Mouse (Mus musculus): ENCODE measurements at regions not wholly inside any gene's neighbourhood (a gene's known extent, or its start where the extent isn't known, plus 50 kb on each side); places are given as distances from the start of the nearest gene placed in this dataset.
"Not testable (repeated sequence)": the region's sequence is repeated elsewhere in the genome, so short reads cannot be mapped to it uniquely, and the experiment has no call there.

DNA sequence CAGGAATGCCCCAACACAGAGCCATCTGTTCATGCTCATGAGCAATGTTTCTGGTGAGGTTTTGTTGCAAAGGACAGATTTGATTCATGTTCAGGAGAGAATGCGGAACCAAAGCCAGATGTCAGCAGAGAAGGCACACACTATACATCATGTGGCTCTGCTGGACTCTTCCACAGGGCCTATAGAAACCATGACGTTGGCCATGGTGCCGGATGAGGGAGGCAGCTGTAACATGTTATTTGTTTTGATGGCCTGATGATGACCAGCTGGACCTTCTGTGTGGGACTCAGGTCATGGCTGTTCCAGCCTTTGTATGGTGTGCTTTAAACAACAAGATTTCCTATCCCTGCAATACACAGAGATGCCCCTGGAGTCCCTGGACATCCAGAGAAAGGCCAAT, 105.5 kb upstream of the Tcerg1l start:
- no peak for DNase-seq (ENCODE audit: extremely low read depth, low read depth, low spot score)

DNA sequence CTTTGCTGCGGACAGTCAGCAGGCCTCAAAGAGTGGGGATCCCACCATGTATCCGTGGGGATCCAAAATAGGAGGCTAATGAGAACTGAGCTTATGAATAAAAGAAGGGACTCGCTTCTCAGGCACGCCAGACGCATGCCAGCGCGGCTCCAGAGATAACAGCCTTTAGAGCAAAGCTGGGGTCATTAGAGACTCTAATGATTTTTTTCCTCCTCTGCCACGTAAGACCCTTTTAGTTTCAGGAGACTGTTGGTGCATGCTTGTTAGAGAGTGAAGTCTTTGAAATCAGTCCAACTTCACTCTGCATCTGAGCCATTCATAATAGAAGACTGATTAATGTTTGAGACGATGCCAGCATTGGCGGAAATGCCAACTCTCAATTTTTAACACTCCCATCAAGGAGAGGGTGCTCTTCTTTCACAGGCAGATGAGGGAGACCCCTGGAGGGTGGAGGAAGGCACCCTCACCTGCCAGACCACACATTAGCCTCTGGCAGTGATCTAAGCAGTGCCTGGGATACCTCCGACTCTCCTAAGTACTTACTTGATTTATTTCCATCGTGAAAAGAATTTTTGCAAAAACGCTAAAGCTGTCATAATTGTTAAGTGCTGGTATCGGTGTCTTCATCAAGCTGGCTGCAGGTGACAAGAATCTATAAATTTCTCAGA, 104.0 kb upstream of the Tcerg1l start:
- DNase-seq (ENCODE audit: extremely low read depth, low read depth, low spot score) = no peak

DNA sequence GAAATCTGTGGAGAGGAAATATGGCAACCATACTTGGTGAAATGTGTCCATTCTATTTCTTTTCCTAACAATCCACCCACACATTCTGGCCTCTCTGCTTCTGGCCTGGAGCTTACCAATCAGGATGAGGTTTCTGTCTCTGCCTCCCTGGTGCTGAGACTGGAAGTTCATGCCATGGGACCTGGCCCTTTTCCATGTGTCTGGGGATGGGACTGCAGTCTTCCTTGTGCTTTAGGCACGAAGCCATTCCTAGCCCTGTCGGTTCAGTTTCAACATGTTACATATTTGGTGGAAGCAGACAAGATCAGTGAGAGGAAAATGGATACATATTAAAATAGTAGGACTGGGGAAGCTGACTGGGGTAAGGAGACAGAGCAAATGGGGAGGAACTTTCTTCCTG, 100.2 kb upstream of the Tcerg1l start:
- peak; percentile 1 for DNase-seq (ENCODE audit: extremely low read depth, low read depth, low spot score)

DNA sequence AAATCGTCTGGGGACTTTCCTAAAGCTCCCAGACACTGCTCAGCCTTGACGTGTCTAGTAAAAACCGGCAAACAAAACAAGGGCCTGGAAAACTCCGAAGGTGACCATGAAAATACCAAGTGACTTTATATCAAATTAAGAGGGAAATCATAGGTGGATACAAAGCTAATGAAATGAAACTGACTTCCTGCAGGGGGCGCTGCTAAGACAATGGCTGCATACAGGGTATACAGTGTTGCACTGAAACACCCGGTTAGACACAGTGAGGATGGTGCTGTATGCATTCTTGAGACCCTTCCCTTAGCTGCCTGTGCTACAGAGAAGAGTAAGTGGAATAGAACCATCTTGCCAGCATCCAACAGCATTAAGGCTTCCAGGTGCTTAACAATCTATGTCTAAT, 99.7 kb upstream of the Tcerg1l start:
- DNase-seq (ENCODE audit: extremely low read depth, low read depth, low spot score) = no peak

DNA sequence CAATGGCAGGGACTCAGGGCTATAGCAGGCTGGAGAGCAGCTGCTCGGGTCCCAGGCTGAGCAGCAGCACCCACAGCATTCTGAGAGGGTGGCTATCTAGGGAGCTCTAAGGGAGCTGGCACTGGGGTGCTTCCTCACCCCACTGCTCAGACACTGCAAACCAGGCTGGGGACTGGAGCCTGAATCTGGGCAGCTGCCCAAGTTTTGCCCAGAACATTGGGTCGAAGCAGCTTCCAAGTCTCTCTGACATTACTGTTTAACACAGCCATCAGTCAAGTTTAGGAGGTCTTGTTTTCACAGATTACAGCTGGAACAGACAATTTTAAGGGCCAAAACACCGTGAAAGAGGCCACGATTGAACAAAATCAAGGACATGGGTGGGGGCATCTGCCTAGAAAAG, 96.1 kb upstream of the Tcerg1l start:
- DNase-seq (ENCODE audit: extremely low read depth, low read depth, low spot score) = no peak

DNA sequence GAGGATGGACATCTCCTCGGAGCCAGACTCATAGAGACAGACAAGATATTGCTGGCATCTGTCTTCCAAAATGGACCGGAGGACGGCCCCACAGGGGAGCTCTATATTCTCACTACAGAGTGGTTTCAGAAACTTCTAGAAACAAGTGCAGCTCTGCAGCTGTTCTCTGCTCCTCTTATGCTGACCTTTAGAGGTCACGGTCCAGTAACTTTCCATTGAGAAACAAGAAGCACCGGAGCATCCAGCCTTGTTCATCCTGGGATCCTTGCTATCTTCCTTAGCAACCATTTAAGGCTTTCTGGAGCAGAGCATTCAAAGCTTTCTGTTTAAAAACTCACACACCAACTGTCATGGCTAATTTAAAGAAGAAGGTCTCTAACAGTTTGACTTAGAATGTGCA, 94.7 kb upstream of the Tcerg1l start:
- DNase-seq (ENCODE audit: extremely low read depth, low read depth, low spot score) = no peak

DNA sequence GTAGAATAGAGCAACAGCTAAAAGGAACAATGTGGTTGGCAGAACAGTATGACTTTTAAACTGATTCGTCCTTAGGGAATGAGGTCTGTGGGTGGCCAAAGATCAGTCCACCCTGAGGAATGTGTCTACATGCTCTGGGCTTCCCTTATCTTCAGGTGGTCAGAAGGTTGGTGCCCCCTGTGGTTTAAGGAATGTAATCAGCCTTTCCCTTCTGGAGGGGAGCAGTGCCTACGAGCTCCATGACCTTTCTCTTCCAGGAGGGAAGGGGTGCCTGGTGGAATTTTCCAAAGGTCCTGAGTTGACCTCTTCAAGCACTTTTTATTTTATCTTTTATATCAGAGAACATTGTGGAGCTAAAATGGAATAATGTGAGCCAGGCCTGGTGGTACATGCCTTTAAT, 91.9 kb upstream of the Tcerg1l start:
- no peak for DNase-seq (ENCODE audit: extremely low read depth, low read depth, low spot score)

DNA sequence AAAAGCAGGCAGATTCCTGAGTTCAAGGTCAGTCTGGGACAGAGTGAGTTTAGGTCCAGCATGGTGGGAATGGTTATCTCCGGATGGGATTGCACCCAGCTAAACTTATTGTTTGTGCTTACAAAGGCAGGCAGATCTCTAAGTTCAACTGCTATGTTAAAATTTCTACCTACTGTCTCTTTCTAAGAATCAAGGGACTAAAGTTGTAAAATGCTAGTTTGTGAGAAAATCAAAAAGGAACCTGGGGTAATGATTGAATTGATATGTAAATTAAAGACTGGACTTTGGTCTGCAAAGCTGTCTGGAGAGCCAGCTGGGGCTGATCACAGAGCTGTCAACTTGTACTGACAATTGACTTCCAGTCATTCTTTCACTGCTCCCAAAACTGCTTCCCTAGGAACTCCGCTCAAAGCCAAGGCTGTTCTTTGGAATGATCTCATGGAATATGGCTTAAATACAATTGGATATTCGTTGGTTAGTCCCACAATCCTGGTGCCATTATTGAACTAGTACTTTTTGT, 90.7 kb upstream of the Tcerg1l start:
- DNase-seq (ENCODE audit: extremely low read depth, low read depth, low spot score) = no peak

DNA sequence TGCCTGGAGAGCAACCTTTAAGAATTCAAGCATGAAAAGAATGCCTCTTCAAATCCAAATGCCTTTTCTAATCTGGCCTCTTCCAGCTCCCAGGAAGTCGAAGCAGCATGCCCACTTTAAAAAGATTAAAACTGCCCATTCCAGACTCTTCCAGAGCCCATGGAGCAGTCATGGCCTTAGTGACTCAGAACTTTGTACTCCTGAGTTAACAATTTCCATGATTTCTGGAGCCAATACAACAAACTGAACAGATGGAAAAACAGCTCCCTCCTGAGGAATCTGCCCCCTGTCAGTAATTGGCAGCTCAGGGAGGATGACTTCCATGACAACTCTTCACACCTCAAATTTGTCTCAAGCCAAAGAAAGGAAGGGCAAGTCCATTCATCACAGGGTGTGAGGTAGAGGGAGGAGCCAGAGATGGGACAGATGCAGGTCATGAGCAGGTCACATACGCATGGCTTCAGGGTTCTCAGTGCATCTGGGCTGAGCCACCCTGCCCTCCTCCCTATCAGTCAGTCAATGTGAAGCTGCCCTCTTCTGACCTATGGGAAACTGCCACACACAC, 75.4 kb upstream of the Tcerg1l start:
- DNase-seq (ENCODE audit: extremely low read depth, low read depth, low spot score) = no peak

DNA sequence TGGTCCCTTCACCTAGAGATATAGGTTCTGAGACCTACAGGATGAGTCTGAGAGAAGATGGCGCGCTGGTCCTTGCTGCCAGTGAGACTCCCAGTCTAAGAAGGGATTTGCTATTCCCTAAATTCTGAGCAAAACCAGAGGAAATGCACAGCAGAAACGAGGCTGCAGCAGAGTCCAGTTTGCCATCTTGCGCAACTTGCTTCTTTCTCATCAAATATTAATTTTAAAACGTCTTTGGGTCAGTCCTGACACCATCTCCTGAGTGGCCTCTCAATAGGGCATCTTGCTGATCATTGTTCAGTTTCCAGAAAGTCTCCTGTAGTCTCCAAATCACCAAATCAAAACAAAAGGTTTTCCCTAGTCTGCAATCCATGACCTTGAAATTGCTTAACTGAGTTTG, 74.8 kb upstream of the Tcerg1l start:
- DNase-seq (ENCODE audit: extremely low read depth, low read depth, low spot score) = no peak

DNA sequence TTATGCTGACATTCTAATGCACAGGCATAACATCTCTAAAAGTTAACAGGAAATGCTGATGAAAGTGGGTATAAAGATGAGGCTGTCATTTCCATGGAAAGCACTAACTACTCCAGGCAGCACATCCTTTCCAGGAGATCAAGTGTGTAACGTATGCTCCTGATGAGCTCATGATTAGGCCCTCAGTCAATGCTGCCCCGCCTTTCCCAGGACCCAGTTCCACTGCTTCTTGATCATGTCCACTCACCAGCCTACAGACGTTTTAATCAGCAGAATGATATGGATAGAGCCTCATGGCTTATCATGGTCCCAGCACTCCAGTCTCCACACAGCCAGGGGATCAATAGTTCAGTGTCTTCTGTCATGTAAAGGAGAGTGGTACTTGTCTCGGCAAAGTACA, 71.7 kb upstream of the Tcerg1l start:
- DNase-seq (ENCODE audit: extremely low read depth, low read depth, low spot score) = no peak

DNA sequence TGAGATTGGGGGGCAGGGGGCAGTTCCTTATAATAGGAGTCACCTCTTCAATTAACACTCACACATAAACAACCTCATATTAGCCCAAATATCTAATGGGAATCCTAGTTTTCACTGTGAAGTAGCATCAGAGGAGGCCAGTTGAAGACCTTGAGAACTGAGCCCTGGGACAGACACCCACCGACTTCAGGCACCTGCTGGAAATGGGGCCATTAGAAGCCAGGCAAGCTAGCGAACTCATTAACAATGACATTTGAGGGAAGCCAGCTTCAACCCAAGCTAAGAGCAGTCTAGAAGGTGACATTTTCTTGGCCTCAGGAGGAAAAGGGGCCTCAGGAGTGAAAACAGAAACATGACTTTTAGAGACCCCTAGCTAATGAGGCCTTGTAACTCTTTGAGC, 70.9 kb upstream of the Tcerg1l start:
- no peak for DNase-seq (ENCODE audit: extremely low read depth, low read depth, low spot score)

DNA sequence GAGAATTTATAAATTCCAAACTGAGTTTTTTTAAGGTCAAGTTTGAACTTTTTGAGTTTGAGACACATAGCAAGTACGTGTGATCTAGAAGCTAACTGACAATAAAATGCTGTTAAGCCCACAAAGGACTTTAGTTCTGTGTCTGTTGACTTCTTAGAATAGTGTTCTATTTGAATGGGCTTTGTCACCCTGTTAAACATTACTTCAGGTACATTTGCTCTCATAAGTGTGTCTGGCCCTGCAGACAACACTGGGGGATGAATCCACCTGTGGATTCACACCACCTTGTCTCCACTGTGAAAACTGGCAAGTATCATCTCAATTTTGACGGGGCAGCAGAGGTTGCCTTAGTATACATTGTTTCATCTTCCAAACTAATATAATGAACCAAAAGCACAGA, 70.5 kb upstream of the Tcerg1l start:
- no peak for DNase-seq (ENCODE audit: extremely low read depth, low read depth, low spot score)

DNA sequence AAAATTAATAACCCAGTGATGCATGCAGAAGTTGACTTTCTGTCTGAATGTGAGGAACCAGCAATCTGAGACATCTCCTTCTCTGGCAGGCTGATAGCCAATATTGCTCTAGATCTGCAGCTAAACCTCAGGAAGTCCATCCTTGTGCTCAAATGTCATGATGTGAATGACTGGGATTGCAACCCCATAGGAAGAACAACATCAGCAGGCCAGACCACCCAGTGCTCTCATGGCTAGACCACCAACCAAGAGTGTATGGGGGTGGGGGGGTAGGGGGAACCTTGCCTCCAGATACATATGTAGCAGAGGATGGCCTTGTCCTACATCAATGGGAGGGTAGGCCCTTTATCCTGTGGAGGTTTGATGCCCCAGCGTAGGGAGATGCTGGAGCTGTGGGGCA, 69.9 kb upstream of the Tcerg1l start:
- no peak for DNase-seq (ENCODE audit: extremely low read depth, low read depth, low spot score)

DNA sequence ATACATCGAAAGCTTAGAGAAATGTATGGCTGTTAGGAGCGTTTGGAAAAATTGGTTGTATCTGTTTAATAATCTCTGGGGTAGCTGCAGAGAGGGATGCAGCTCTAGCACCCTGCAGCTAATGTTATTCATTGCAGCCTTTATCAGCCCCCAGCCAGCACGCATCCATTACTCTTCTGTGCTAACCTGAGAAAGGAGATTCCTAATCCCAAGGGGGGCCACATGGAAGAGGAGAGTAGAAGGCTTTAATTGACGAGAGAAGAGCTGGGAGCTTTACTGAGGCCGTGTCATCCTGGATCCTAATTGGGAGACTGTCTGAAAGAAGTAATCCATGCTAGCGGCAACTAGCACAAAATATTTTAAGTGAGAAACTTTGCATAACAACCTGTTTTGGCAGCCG, 60.4 kb upstream of the Tcerg1l start:
- no peak for DNase-seq (ENCODE audit: extremely low read depth, low read depth, low spot score)

DNA sequence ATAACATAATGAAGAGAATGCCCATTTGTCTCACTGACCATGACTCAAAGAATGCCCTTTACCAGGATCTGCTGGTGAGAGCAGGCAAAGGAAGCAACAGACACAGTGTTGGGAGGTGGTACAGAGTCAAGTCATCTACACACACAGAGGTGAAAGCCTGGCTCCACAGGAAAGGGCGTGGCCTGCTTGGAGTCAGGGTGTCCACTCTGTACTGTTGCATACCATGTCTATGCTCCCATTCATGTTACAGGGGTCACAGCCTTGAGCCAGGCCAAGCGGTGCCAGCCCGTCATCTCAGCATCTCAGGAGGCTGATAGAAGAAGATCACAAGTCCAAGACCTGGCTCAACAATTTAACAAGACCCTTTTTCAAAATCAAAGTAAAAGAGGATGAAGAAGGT, 57.8 kb upstream of the Tcerg1l start:
- no peak for DNase-seq (ENCODE audit: extremely low read depth, low read depth, low spot score)

DNA sequence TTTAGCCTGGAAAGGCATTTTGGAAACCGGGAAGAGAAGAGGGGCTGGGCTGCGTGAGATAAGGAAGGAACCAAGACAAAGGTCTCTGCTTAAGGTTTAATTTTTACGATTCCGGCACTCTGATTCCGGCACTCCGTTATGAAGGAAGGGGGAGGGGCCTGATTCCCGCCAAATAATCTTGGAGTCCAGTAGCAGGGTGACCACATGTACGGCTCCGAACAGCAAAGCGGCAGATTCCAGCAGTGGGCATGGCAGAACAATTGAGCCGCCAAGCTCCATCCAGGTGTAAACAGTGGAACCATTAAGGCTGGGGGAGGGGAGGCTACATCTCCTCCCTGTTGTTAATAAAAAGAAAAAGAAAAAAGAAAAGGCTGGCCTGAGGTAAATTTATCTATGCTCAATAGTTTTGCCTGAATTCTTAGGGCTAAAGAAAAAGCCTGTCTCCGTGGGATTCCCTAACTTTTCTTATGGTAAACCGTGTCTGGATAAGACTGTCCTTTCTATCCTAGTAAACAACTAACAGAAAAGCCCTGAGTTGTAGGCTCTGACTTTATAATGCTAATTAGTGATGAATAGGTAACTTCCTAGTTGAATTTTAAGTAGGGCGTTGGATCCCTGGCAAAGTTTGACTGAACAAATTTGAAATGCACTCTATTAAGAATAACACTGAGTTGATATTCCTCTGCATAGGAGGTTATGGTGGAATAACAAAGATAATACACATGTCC, 57.1 kb upstream of the Tcerg1l start:
- not testable (repeated sequence) for DNase-seq (ENCODE audit: extremely low read depth, low read depth, low spot score)

DNA sequence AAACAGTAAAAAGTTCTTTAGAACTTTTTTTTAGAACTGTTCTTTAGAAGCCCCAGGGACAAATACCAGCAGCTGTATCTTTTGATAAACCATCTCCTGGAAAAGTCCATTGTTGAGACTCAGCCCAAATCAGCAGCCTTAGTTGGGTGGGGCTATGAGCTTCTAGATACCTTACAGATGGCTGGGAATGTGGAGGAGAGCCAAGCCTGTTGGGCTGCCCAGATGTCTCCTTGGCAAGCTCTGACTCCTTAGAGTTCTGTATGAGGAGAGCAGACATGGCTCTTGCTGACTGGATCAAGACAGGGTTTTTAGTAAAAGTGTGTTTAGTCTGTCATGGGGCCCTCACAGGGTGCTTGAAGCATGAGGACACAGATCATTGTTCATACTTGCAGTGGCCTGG, 53.8 kb upstream of the Tcerg1l start:
- no peak for DNase-seq (ENCODE audit: extremely low read depth, low read depth, low spot score)

DNA sequence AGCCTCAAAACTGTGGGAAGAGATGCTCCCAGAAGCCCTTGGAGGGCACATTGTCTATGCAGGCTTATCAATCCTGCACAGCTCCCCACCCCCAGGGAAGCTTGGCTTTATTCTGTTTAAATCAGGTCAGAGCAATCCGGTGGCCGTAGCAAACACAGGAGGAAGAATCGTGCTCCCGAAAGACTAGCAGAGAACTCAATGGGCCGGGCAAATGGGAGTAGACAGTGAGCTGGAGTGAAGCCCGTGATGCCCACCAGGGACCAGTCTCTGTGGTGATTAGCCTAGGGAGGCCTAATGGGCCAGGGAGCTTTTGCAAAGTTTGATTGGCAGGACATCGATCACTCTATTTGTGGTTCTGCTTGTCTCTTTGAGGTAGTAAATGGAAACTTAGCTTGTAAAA, 51.0 kb upstream of the Tcerg1l start:
- DNase-seq (ENCODE audit: extremely low read depth, low read depth, low spot score) = no peak
